Comparison of ENCODE assay signal across 25 mouse cellular contexts in genomic region chr13:51482786-51483185, GRCm38 (mm10).
DNase-seq lines count a peak whose midpoint lies in the region; ATAC-seq lines count a peak whose summit lies in the region.
"Had no signal": no experiment of that assay in that cellular context is flagged by ENCODE, and none has a peak within 500 bp of the region (broad histone marks: within the 10 kb centered on the region; RNA-seq: fewer than 3 reads in every experiment).

No protein-coding gene starts in this region.

- no peaks in the 10 kb centered on the region for H3K36me3 ChIP-seq in forebrain, embryonic 11.5 days (ENCODE audit: control insufficient read depth, insufficient read depth, low read length)
- no peaks in the 10 kb centered on the region for H3K36me3 ChIP-seq in forebrain, embryonic 15.5 days
- H3K36me3 ChIP-seq in kidney, embryonic 15.5 days, result no peaks in the 10 kb centered on the region
- no peaks in the 10 kb centered on the region for H3K36me3 ChIP-seq in kidney, embryonic 16.5 days (ENCODE audit: insufficient read depth, low read length)
- H3K36me3 ChIP-seq: embryonic facial prominence, embryonic 12.5 days; embryonic facial prominence, embryonic 15.5 days; forebrain, embryonic 12.5 days; hindbrain, embryonic 10.5 days; hindbrain, embryonic 13.5 days had no signal

- H3K27ac ChIP-seq in forebrain, embryonic 11.5 days (ENCODE audit: low read depth, low read length), result no peak overlapping the region
- no peak overlapping the region for H3K27ac ChIP-seq in forebrain, embryonic 15.5 days (replicated peaks)
- H3K27ac ChIP-seq in kidney, embryonic 15.5 days, result no peak overlapping the region
- H3K27ac ChIP-seq in kidney, embryonic 16.5 days (ENCODE audit: low read length), result no peak overlapping the region
- H3K27ac ChIP-seq: embryonic facial prominence, embryonic 12.5 days; embryonic facial prominence, embryonic 15.5 days; forebrain, embryonic 12.5 days; hindbrain, embryonic 10.5 days; hindbrain, embryonic 13.5 days had no signal

- H3K9me3 ChIP-seq in forebrain, embryonic 11.5 days (ENCODE audit: control insufficient read depth, low read length), result no peaks in the 10 kb centered on the region
- no peaks in the 10 kb centered on the region for H3K9me3 ChIP-seq in forebrain, embryonic 15.5 days
- no peaks in the 10 kb centered on the region for H3K9me3 ChIP-seq in kidney, embryonic 15.5 days (replicated peaks)
- H3K9me3 ChIP-seq in kidney, embryonic 16.5 days (ENCODE audit: low read length), result no peaks in the 10 kb centered on the region
- H3K9me3 ChIP-seq: embryonic facial prominence, embryonic 12.5 days; embryonic facial prominence, embryonic 15.5 days; forebrain, embryonic 12.5 days; hindbrain, embryonic 10.5 days; hindbrain, embryonic 13.5 days had no signal

- H3K27me3 ChIP-seq in forebrain, embryonic 11.5 days (ENCODE audit: control insufficient read depth, insufficient read depth, low read length), result no peaks in the 10 kb centered on the region
- no peaks in the 10 kb centered on the region for H3K27me3 ChIP-seq in forebrain, embryonic 15.5 days
- H3K27me3 ChIP-seq in kidney, embryonic 15.5 days, result no peaks in the 10 kb centered on the region
- H3K27me3 ChIP-seq in kidney, embryonic 16.5 days (ENCODE audit: insufficient read depth, low read length), result no peaks in the 10 kb centered on the region
- H3K27me3 ChIP-seq: embryonic facial prominence, embryonic 12.5 days; embryonic facial prominence, embryonic 15.5 days; forebrain, embryonic 12.5 days; hindbrain, embryonic 13.5 days had no signal

- peak; percentile 34 for DNase-seq in forebrain, embryonic 11.5 days (ENCODE audit: low spot score)
- DNase-seq in kidney, adult 18-20 months, result peak; percentile 11
- DNase-seq in kidney, adult 9 months, result peak; percentile 66
- peak; percentile 20 for DNase-seq in brain, adult 2 months (ENCODE audit: low read depth, low spot score)
- DNase-seq: adrenal gland, adult 8-10 months; adrenal gland, postnatal 25 days; cerebellum, adult 11 months; cerebellum, adult 2 months; cerebellum, adult 9-11 months; cerebellum, postnatal 25 days; gastrocnemius, postnatal 10 days; gastrocnemius, postnatal 36 days; heart, postnatal 36 days had no signal

- 90% methylated on average over 11 of the region's 11 CpGs for WGBS in forebrain, embryonic 11.5 days
- 93% methylated on average over 11 of the region's 11 CpGs for WGBS in forebrain, embryonic 15.5 days
- 74% methylated on average over 11 of the region's 11 CpGs for WGBS in kidney, embryonic 15.5 days
- 77% methylated on average over 11 of the region's 11 CpGs for WGBS in kidney, embryonic 16.5 days

- H3K9ac ChIP-seq in forebrain, embryonic 11.5 days (ENCODE audit: low read length), result no peak overlapping the region
- no peak overlapping the region for H3K9ac ChIP-seq in forebrain, embryonic 15.5 days (replicated peaks)
- no peak overlapping the region for H3K9ac ChIP-seq in kidney, embryonic 15.5 days
- H3K9ac ChIP-seq in kidney, embryonic 16.5 days (replicated peaks; ENCODE audit: low read length), result no peak overlapping the region
- H3K9ac ChIP-seq: embryonic facial prominence, embryonic 12.5 days; embryonic facial prominence, embryonic 15.5 days; forebrain, embryonic 12.5 days; hindbrain, embryonic 13.5 days had no signal

- H3K4me1 ChIP-seq in forebrain, embryonic 11.5 days (replicated peaks; ENCODE audit: control insufficient read depth, insufficient read depth, low read length), result no peaks in the 10 kb centered on the region
- no peaks in the 10 kb centered on the region for H3K4me1 ChIP-seq in forebrain, embryonic 15.5 days
- H3K4me1 ChIP-seq in kidney, embryonic 15.5 days, result no peaks in the 10 kb centered on the region
- H3K4me1 ChIP-seq in kidney, embryonic 16.5 days (ENCODE audit: insufficient read depth, low read length), result no peaks in the 10 kb centered on the region
- H3K4me1 ChIP-seq: embryonic facial prominence, embryonic 12.5 days; embryonic facial prominence, embryonic 15.5 days; forebrain, embryonic 12.5 days; hindbrain, embryonic 10.5 days; hindbrain, embryonic 13.5 days had no signal

- no peak overlapping the region for H3K4me3 ChIP-seq in forebrain, embryonic 11.5 days (ENCODE audit: low read depth, low read length)
- no peak overlapping the region for H3K4me3 ChIP-seq in forebrain, embryonic 15.5 days
- H3K4me3 ChIP-seq in kidney, embryonic 15.5 days (replicated peaks), result no peak overlapping the region
- H3K4me3 ChIP-seq in kidney, embryonic 16.5 days (ENCODE audit: low read length), result no peak overlapping the region
- H3K4me3 ChIP-seq: embryonic facial prominence, embryonic 12.5 days; embryonic facial prominence, embryonic 15.5 days; forebrain, embryonic 12.5 days; hindbrain, embryonic 10.5 days; hindbrain, embryonic 13.5 days had no signal

- ATAC-seq in forebrain, embryonic 11.5 days (replicated peaks; ENCODE audit: low FRiP score), result no peak
- no peak for ATAC-seq in forebrain, embryonic 15.5 days (replicated peaks)
- ATAC-seq in kidney, embryonic 15.5 days (replicated peaks; ENCODE audit: low FRiP score), result no peak
- no peak for ATAC-seq in kidney, embryonic 16.5 days (ENCODE audit: low FRiP score, low TSS enrichment)
- ATAC-seq: activated CD4-positive, CD25-positive, alpha-beta regulatory T cell, adult 4 months; forebrain, embryonic 16.5 days; hindbrain, embryonic 16.5 days had no signal

- H3K4me2 ChIP-seq in forebrain, embryonic 11.5 days (ENCODE audit: low read depth, low read length, severe bottlenecking), result no peak overlapping the region
- H3K4me2 ChIP-seq in forebrain, embryonic 15.5 days (replicated peaks), result no peak overlapping the region
- H3K4me2 ChIP-seq in kidney, embryonic 15.5 days, result no peak overlapping the region
- no peak overlapping the region for H3K4me2 ChIP-seq in kidney, embryonic 16.5 days (replicated peaks; ENCODE audit: low read depth, low read length)
- H3K4me2 ChIP-seq: embryonic facial prominence, embryonic 12.5 days; embryonic facial prominence, embryonic 15.5 days; forebrain, embryonic 12.5 days; heart, embryonic 11.5 days; hindbrain, embryonic 13.5 days had no signal

Comparison
In these comparisons a context has a peak if more than half of its experiments do, and no peak if none do; other contexts are left out.
1. DNase-seq: peak in every context shown above with its lines; median percentile 66 in kidney, adult 9 months; 34 in forebrain, embryonic 11.5 days; 20 in brain, adult 2 months; 11 in kidney, adult 18-20 months.